Mouse (Mus musculus) neural tube, postnatal 0 days (tissue): Measurements from ENCODE around the gene Fam198a. TPM values are rescaled to one million over a fixed set of nuclear protein-coding genes. Genes with fewer than 3 reads are reported as not detected.

Experiments
- polyA plus RNA-seq: library from polyadenylated mRNA; unstranded; fragments of >200 nt; fragmentation: Nextera tagmentation; extraction: Ambion mirVana; gene quantifications from 2 replicates; pipeline ENCODE4 v1.2.1, GENCODE M21; 2015

Fam198a gene
- 2.3 TPM in 2 replicates for polyA plus RNA-seq

GRCm38 (mm10) chr9:121950418-121951113, at the start of gene Fam198a:
Fam198a (plus strand) TSS chr9:121950988.

GRCm38 (mm10) chr9:121916102-121916501, 34.7 kb upstream of the Fam198a start, which contains the start of gene Cyp8b1:
Cyp8b1 (minus strand) TSS chr9:121916305.

GRCm38 (mm10) chr9:121997010-121997409, 46.2 kb downstream of the Fam198a start, which contains the start of gene Pomgnt2:
Pomgnt2 (minus strand) TSS chr9:121997110.

Other genes starting within 250 kb of the Fam198a start
- 18.5 and 21.0 TPM in 2 replicates for gene Sec22c, start 245.5 kb upstream of the Fam198a start, polyA plus RNA-seq
- 239 and 284 TPM in 2 replicates for gene Ss18l2, start 240.7 kb upstream of the Fam198a start, polyA plus RNA-seq
- gene Nktr, start 231.8 kb upstream of the Fam198a start, polyA plus RNA-seq, result 41.3 and 45.5 TPM in 2 replicates
- 26.6 and 31.7 TPM in 2 replicates for gene Zfp651, start 191.7 kb upstream of the Fam198a start, polyA plus RNA-seq
- 2.6 and 2.7 TPM in 2 replicates for gene Klhl40, start 173.4 kb upstream of the Fam198a start, polyA plus RNA-seq
- 1.1 and 1.4 TPM in 2 replicates for gene Hhatl, start 158.5 kb upstream of the Fam198a start, polyA plus RNA-seq
- gene Ccdc13, start 111.5 kb upstream of the Fam198a start, polyA plus RNA-seq, result 4.6 and 6.6 TPM in 2 replicates
- 181 and 188 TPM in 2 replicates for gene Higd1a, start 92.6 kb upstream of the Fam198a start, polyA plus RNA-seq
- gene Ackr2, start 52.6 kb upstream of the Fam198a start, polyA plus RNA-seq, result 0.62 and 0.65 TPM in 2 replicates
- gene Cyp8b1, start 34.7 kb upstream of the Fam198a start, polyA plus RNA-seq, result not detected in 2 replicates
- gene Pomgnt2, start 46.1 kb downstream of the Fam198a start, polyA plus RNA-seq, result 36.3 and 43.1 TPM in 2 replicates
- gene Snrk, start 166.3 kb downstream of the Fam198a start, polyA plus RNA-seq, result 65.4 and 65.5 TPM in 2 replicates